Mouse (Mus musculus): ENCODE measurements around the gene Paqr7. TPM values are rescaled to one million over a fixed set of nuclear protein-coding genes. Genes with fewer than 3 reads are reported as not detected.

Gene Paqr7
- total RNA-seq (2021) = 1 to 10 TPM; 2.4 to 3.0 TPM
- long read RNA-seq, experiment 1, partial matches to known transcripts = 0 of 8 reads
- long read RNA-seq, experiment 1, other reads (novel, unspliced or antisense) = 5 of 8 reads
- long read RNA-seq, experiment 2, partial matches to known transcripts = 0 of 5 reads
- long read RNA-seq, experiment 2, other reads (novel, unspliced or antisense) = 4 of 5 reads

GRCm38 (mm10) chr4:134496595-134497210 is at the start of gene Paqr7:
Paqr7 (plus strand) TSS chr4:134496697.
- peak; percentile 64 to 70 for DNase-seq
- intact Hi-C loops (cut with DNase I) = no loop called here

GRCm38 (mm10) chr4:134447966-134448365 is 48.5 kb upstream of the Paqr7 start:
- intact Hi-C loops (cut with DNase I) = no loop called here
- DNase-seq = no peak

- no peak for DNase-seq
- intact Hi-C loops (cut with DNase I) = no loop called here
Observed at GRCm38 (mm10) chr4:134449595-134450391, 46.7 kb upstream of the Paqr7 start.

- DNase-seq = no peak
- intact Hi-C loops (cut with DNase I) = no loop called here
Observed at GRCm38 (mm10) chr4:134450392-134451195, 45.9 kb upstream of the Paqr7 start.

GRCm38 (mm10) chr4:134451484-134451883 is 45.0 kb upstream of the Paqr7 start:
- DNase-seq = no peak
- intact Hi-C loops (cut with DNase I) = no loop called here

- no peak for DNase-seq
- intact Hi-C loops (cut with DNase I) = no loop called here
Observed at GRCm38 (mm10) chr4:134453619-134454400, 42.7 kb upstream of the Paqr7 start.

GRCm38 (mm10) chr4:134455310-134455709 is 41.2 kb upstream of the Paqr7 start:
- intact Hi-C loops (cut with DNase I) = no loop called here
- DNase-seq = no peak

- intact Hi-C loops (cut with DNase I) = no loop called here
- DNase-seq = no peak
Observed at GRCm38 (mm10) chr4:134457130-134457825, 39.2 kb upstream of the Paqr7 start.

GRCm38 (mm10) chr4:134458856-134459255 is 37.6 kb upstream of the Paqr7 start:
- intact Hi-C loops (cut with DNase I) = no loop called here
- DNase-seq = no peak

GRCm38 (mm10) chr4:134460277-134460676 is 36.2 kb upstream of the Paqr7 start:
- DNase-seq = no peak
- intact Hi-C loops (cut with DNase I) = no loop called here

- no peak for DNase-seq
- intact Hi-C loops (cut with DNase I) = no loop called here
Observed at GRCm38 (mm10) chr4:134461252-134461651, 35.2 kb upstream of the Paqr7 start.

GRCm38 (mm10) chr4:134465789-134466188 is 30.7 kb upstream of the Paqr7 start:
- DNase-seq = no peak
- intact Hi-C loops (cut with DNase I) = no loop called here

GRCm38 (mm10) chr4:134466381-134467262 is 29.9 kb upstream of the Paqr7 start:
- DNase-seq = no peak
- intact Hi-C loops (cut with DNase I) = no loop called here

GRCm38 (mm10) chr4:134467435-134468214 is 28.9 kb upstream of the Paqr7 start:
- DNase-seq = no peak
- intact Hi-C loops (cut with DNase I) = loop anchor here (2.0 kb wide), 1 partner anchor 71 kb away; the partner anchor contains the start of gene Pafah2

GRCm38 (mm10) chr4:134468215-134468575 is 28.3 kb upstream of the Paqr7 start, which contains the start of gene Stmn1:
Stmn1 (plus strand) TSS chr4:134468320.
- DNase-seq = peak; percentile 85 to 87
- intact Hi-C loops (cut with DNase I) = loop anchor here (2.0 kb wide), 1 partner anchor 71 kb away; the partner anchor contains the start of gene Pafah2

- DNase-seq = peak; percentile 85 to 91
- intact Hi-C loops (cut with DNase I) = loop anchor here (2.0 kb wide), 1 partner anchor 72 kb away; the partner anchor contains the start of gene Pafah2
Observed at GRCm38 (mm10) chr4:134468578-134469266, 27.8 kb upstream of the Paqr7 start.

GRCm38 (mm10) chr4:134469341-134469796 is 27.1 kb upstream of the Paqr7 start:
- DNase-seq = no peak
- intact Hi-C loops (cut with DNase I) = loop anchor here (2.0 kb wide), 1 partner anchor 73 kb away; the partner anchor contains the start of gene Pafah2
